Mouse (Mus musculus) C2C12 (cell line): ENCODE measurements around the gene Adgrb3.

Source experiments
- CTCF ChIP-seq: IDR thresholded peaks from one replicate; pipeline ENCODE4 v1.5.1; 2011; ENCODE audit not compliant: control insufficient read depth, insufficient read depth, insufficient read length
- FOSL1 ChIP-seq: IDR thresholded peaks from one replicate; pipeline ENCODE4 v1.8.0; 2011; ENCODE audit warnings: mild to moderate bottlenecking, low read length; ENCODE audit not compliant: poor library complexity, insufficient read depth, severe bottlenecking
- MAX ChIP-seq: IDR thresholded peaks from one replicate; pipeline ENCODE4 v1.6.1; 2011; ENCODE audit warnings: mild to moderate bottlenecking, control low read depth
- MYOD1 ChIP-seq: IDR thresholded peaks from one replicate; pipeline ENCODE4 v1.6.1; 2011; ENCODE audit warnings: low read depth; ENCODE audit not compliant: control insufficient read depth, insufficient read length
- MYOG ChIP-seq: IDR thresholded peaks from one replicate; pipeline ENCODE4 v1.6.1; 2011; ENCODE audit not compliant: control insufficient read depth, insufficient read length; ENCODE audit errors: extremely low read depth
- USF1 ChIP-seq: IDR thresholded peaks from one replicate; pipeline ENCODE4 v1.6.1; 2011; ENCODE audit warnings: low read depth, mild to moderate bottlenecking, control low read depth, moderate library complexity

DNA sequence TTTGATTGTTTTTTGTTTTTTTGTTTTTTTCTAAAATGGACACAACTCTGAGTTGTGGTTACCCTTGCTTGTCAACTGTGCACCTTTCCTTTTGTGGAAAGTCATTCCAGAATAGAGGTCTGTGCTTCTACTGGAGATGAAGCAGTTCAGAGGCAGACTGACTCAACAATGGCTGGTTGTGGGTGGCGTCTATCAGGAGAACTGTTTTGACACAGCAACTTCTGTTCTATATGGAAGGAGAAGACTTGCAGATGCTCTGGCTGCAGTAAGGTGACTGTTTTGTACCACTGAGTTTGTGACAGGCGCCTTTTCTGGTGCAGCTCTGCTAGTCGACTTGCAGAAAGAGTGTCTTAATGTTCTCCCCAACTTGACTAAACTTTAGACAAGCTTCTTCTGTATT is 768.6 kb downstream of the Adgrb3 start:
- TF ChIP-seq CTCF (no peak), USF1 (no peak), MYOD1 (no peak), MAX (no peak), FOSL1 (no peak), MYOG (no peak)
